Mouse (Mus musculus) kidney, embryonic 16.5 days (tissue): ENCODE data around the gene Becn1. TPM values are rescaled to one million over a fixed set of nuclear protein-coding genes. Genes with fewer than 3 reads are reported as not detected.
A peak's percentile ranks its signal among the peaks of the same experiment; 100 is the strongest.

Experiments used
- ATAC-seq: fragments of 200-750 bp; cut with Nextera tagmentation; 2 replicates; pipeline ENCODE4 v1.8.0; 2017; ENCODE audit warnings: moderate TSS enrichment; ENCODE audit not compliant: low FRiP score, low TSS enrichment
- H3K27ac ChIP-seq: fragments of 300-500 bp; sonication (generic); 2 replicates; pipeline ENCODE4 v1.5.1; 2014; ENCODE audit warnings: low read length
- H3K27me3 ChIP-seq: fragments of 300-500 bp; sonication (generic); 2 replicates; pipeline ENCODE4 v1.6.1; 2014; ENCODE audit warnings: low read length, control low read depth, mixed read lengths; ENCODE audit not compliant: insufficient read depth
- H3K36me3 ChIP-seq: fragments of 300-500 bp; sonication (generic); 2 replicates; pipeline ENCODE4 v1.6.1; 2014; ENCODE audit warnings: low read length, control low read depth, mixed read lengths; ENCODE audit not compliant: insufficient read depth
- H3K4me1 ChIP-seq: fragments of 300-500 bp; sonication (generic); 2 replicates; pipeline ENCODE4 v1.6.1; 2014; ENCODE audit warnings: low read length, control low read depth, mixed read lengths; ENCODE audit not compliant: insufficient read depth
- H3K4me2 ChIP-seq: fragments of 300-500 bp; sonication (generic); replicated peaks from 2 replicates; pipeline ENCODE4 v1.6.1; 2014; ENCODE audit warnings: low read depth, low read length
- H3K4me3 ChIP-seq: fragments of 300-500 bp; sonication (generic); 2 replicates; pipeline ENCODE4 v1.5.1; 2014; ENCODE audit warnings: mild to moderate bottlenecking, low read length
- H3K9ac ChIP-seq: fragments of 300-500 bp; sonication (generic); replicated peaks from 2 replicates; pipeline ENCODE4 v1.6.1; 2014; ENCODE audit warnings: low read length
- H3K9me3 ChIP-seq: fragments of 300-500 bp; sonication (generic); 2 replicates; pipeline ENCODE4 v1.6.1; 2016; ENCODE audit warnings: low read length, control low read depth
- WGBS: fragments of 180-500 bp; shearing (Covaris S2); extraction: QIAGEN DNeasy Blood & Tissue Kit; methylation state at CpG from one replicate; pipeline ENCODE4 v1.1.7; 2014; 5-methylcytosine and 5-hydroxymethylcytosine counted together
- polyA plus RNA-seq: library from polyadenylated mRNA; unstranded; fragments of >200 nt; fragmentation: Nextera tagmentation; extraction: Ambion mirVana; gene quantifications from 2 replicates; pipeline ENCODE4 v1.2.1, GENCODE M21; 2015

Gene Becn1
- polyA plus RNA-seq, 1 experiment from 2014 or later: 188 TPM

GRCm38 (mm10) chr11:101260826-101261380 is 41.2 kb downstream of the Becn1 start:
- ATAC-seq: peak; percentile 29; the same call in 1 of the 2 replicates
- peak overlapping the region; percentile 98 for H3K4me2 ChIP-seq
- WGBS: under 1% methylated on average over 30 of the region's 30 CpGs

DNA sequence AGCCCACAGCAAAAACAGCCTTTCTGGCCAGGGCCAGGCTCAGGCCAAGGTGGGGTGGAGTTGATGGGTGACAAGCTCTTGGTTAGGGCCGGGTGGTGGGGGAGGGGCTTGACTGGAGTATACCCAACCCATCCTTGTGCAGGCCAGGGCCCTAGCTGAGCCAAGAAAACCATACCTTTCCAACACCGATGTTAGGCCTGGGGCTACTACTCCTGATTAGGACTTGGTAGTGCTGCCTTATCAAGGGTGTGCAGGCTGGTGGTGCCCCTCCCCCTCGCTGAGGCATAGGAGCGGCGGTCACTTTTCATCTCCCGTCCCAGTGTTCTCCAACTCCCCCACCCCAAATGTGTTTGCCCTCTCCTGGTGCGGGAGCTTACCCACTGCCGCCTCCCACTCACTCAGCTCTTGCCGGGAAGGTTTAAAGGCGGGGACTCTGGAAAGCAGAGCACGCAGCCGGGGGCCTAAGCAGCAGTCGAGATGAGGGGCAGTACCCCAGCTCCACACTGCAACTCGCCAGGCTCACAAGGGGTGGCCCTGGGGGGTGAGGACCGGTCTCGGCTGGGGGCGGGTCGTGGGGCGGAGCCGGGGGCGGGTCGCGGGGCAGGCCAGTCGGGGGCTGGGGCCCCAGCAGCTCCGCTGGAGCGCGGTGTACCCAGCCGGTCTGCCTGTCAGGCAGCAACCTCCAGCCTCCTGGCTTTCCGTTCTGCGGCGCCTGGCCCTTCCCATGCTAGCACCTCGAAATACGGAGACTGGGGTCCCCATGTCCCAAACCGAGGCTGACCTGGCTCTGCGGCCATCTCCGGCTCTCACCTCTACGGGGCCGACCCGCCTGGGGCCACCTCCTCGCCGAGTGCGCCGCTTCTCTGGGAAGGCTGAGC is 41.9 kb downstream of the Becn1 start, which contains the start of gene Wnk4:
Gene Wnk4, plus strand, starts transcription at position 620 of the 878 bp plus-strand sequence.
- under 1% methylated on average over 38 of the region's 43 CpGs for WGBS
- H3K4me3 ChIP-seq: peak within 1 kb of the TSS; percentile 78
- peaks cover 10% of the 10 kb centered on the region for H3K36me3 ChIP-seq
- peaks cover 71% of the 10 kb centered on the region for H3K4me1 ChIP-seq
- peak; percentile 86 for ATAC-seq
- H3K27ac ChIP-seq: peak within 1 kb of the TSS; percentile 98
- no peaks in the 10 kb centered on the region for H3K9me3 ChIP-seq
- H3K27me3 ChIP-seq: peaks cover 15% of the 10 kb centered on the region
- H3K4me2 ChIP-seq: peak within 1 kb of the TSS; percentile 98
- peak within 1 kb of the TSS; percentile 91 for H3K9ac ChIP-seq

More at GRCm38 (mm10) chr11:101260826-101261380, 41.2 kb downstream of the Becn1 start:
- H3K9ac ChIP-seq: peak overlapping the region; percentile 91
- peak overlapping the region; percentile 98 for H3K27ac ChIP-seq
- peaks cover 77% of the 10 kb centered on the region for H3K4me1 ChIP-seq
- peaks cover 20% of the 10 kb centered on the region for H3K27me3 ChIP-seq
- H3K9me3 ChIP-seq: no peaks in the 10 kb centered on the region
- peak overlapping the region; percentile 78 for H3K4me3 ChIP-seq
- H3K36me3 ChIP-seq: peaks cover 7% of the 10 kb centered on the region

DNA sequence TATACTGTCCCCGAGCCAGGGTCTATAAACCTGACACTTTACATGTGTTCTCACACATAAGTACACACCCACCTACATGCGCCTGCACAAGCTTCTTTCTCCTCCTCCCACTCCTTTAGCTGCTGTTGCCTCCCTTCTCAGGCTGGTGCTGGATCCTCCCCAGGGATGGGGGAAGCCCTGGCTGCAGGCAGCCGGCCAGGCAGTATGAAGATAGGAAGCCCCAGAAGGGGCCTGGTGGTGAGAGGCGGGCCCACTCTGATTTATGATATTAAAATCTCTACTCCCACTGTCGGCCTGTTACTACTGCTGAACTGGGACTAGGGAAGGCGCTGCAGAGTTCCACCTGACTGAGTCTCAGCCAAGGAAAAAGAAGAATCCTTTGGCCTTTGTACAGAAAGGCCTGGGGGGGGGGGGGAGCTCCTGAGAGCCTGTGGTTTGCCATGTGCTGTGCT is 42.8 kb downstream of the Becn1 start:
- WGBS: 6% methylated on average over 6 of the region's 6 CpGs
- peak; percentile 70 for ATAC-seq
- peaks cover 10% of the 10 kb centered on the region for H3K36me3 ChIP-seq
- peak overlapping the region; percentile 98 for H3K4me2 ChIP-seq
- H3K9me3 ChIP-seq: no peaks in the 10 kb centered on the region
- peaks cover 70% of the 10 kb centered on the region for H3K4me1 ChIP-seq
- H3K9ac ChIP-seq: peak overlapping the region; percentile 91
- H3K4me3 ChIP-seq: peak overlapping the region; percentile 78
- peak overlapping the region; percentile 98 for H3K27ac ChIP-seq
- H3K27me3 ChIP-seq: peaks cover 12% of the 10 kb centered on the region

DNA sequence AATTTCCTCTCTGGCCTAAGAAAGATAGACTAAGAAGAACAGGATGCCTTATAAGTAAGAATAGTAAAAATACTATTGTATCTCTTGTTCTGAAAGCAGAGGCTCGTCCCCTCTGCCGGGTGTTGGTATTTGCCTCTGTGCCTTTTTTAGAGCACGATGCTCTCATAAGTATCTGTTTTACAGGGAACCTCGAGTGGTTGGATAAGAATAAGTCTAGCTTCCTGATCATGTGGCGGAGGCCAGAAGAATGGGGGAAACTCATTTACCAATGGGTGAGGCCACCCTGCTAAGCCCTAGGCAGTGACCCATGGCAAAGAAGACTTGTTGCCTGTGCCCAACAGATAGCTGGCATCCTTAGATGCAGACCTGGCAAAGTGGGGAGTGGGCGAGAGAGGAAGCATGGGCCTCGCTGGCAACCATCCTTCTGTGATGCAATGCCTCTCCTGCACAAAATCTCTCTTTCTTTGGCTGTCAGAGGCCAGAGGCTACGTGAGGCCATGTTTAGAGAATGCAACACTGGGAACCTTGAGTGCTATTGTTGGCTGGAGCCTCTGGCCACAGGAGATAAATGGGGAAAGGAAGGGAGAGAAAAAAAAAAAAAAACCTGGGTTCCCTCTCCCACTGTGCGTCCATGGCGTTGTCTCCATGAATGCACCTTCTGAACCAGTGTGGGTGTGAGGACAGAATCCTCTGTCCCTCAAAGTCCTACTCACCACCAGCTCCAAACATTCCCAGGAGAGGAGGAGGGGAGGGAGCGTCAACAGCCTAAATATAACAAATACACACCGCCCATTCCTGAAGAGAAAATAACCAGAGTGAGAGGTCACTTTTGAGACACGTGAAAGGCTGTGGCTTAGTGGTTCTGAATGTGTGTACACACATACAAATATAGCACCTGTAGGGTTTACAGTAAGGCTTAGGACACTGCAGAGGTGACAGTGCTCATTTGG is 46.0 kb downstream of the Becn1 start:
- WGBS: 88% methylated on average over 13 of the region's 13 CpGs

DNA sequence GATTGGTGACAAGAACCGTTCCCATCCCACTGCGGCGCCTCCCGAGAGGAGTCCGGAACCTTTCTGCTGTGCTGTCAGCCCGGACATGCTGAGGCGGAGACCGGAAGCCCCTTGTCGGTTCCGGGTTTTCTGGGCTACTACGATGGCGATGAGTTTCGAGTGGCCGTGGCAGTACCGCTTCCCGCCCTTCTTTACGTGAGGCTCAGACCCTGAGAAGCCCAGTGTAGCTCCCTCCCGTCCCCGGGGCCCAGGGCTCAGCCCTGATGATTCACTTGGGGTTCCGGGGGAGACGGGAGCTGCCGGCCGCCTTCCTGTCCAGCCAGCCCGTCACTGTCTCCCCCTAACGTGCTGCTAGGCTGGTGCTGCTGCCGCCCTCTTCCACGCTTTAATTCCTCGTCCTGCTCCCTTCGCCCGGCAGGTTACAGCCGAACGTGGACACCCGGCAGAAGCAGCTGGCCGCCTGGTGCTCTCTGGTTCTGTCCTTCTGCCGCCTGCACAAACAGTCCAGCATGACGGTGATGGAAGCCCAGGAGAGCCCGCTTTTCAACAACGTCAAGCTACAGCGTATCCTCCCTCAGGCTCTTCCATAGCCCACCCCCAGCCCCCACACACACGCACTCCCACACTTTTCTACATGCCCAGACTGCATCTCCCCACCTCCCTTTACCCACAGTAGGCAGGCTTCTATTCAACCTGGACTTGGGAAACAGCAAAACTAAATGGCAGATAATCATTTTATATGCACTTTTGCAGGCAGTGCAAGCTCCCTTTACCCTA is 48.3 kb downstream of the Becn1 start, which contains the start of gene Vps25:
Gene Vps25, plus strand, starts transcription at position 95 of the 777 bp plus-strand sequence.
- under 1% methylated on average over 40 of the region's 40 CpGs for WGBS
- Histone ChIP-seq H3K27me3 (no peaks in the 10 kb centered on the region), H3K36me3 (peaks cover 10% of the 10 kb centered on the region), H3K4me1 (peaks cover 35% of the 10 kb centered on the region), H3K9ac (peak within 1 kb of the TSS; percentile 96), H3K4me2 (peak within 1 kb of the TSS; percentile 95), H3K4me3 (peak within 1 kb of the TSS; percentile 96), H3K27ac (peak within 1 kb of the TSS; percentile 96), H3K9me3 (no peaks in the 10 kb centered on the region)
- ATAC-seq: peak; percentile 78

More for the DNA sequence above, 46.0 kb downstream of the Becn1 start:
- Histone ChIP-seq H3K4me1 (peaks cover 56% of the 10 kb centered on the region), H3K27me3 (no peaks in the 10 kb centered on the region), H3K9me3 (no peaks in the 10 kb centered on the region), H3K36me3 (peaks cover 10% of the 10 kb centered on the region), H3K9ac (no peak overlapping the region), H3K27ac (no peak overlapping the region), H3K4me2 (no peak overlapping the region), H3K4me3 (no peak overlapping the region)
- no peak for ATAC-seq

DNA sequence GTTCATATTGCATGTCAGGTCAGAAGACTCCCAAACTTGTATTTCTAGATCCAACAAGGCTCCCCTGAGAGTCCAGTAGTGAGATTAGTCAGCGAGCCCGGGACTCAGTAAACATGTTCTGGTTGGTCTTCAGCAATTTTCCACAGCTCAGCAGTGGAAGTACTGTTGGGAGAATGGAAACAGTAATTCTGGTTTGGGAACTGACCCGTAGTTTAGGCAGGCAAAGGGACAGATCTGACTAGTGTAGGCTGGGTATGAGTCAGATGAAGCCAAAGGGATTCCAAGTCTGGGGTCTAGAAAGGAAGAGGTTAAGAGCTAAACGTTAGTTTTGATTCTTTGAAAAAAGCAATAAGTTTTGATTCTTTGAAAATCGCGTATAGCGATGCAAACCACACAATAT is 49.1 kb downstream of the Becn1 start:
- no peaks in the 10 kb centered on the region for H3K27me3 ChIP-seq
- ATAC-seq: no peak

GRCm38 (mm10) chr11:101251031-101251430 is 51.1 kb downstream of the Becn1 start:
- no peak overlapping the region for H3K4me3 ChIP-seq
- H3K9me3 ChIP-seq: no peaks in the 10 kb centered on the region
- 57% methylated on average over 2 of the region's 2 CpGs for WGBS
- no peak overlapping the region for H3K4me2 ChIP-seq
- no peak for ATAC-seq
- peaks cover 4% of the 10 kb centered on the region; the same call in 1 of the 2 replicates for H3K36me3 ChIP-seq
- peak overlapping the region; percentile 79 for H3K27ac ChIP-seq
- H3K9ac ChIP-seq: no peak overlapping the region
- peaks cover 42% of the 10 kb centered on the region for H3K4me1 ChIP-seq
- no peaks in the 10 kb centered on the region for H3K27me3 ChIP-seq

More for the DNA sequence above, 49.1 kb downstream of the Becn1 start:
- peak overlapping the region; percentile 96 for H3K9ac ChIP-seq
- peaks cover 31% of the 10 kb centered on the region for H3K4me1 ChIP-seq
- H3K4me2 ChIP-seq: peak overlapping the region; percentile 95
- WGBS: 8% methylated on average over 7 of the region's 7 CpGs
- peak overlapping the region; percentile 96 for H3K27ac ChIP-seq
- peak overlapping the region; percentile 96 for H3K4me3 ChIP-seq
- H3K36me3 ChIP-seq: peaks cover 10% of the 10 kb centered on the region
- no peaks in the 10 kb centered on the region for H3K9me3 ChIP-seq

- peak overlapping the region; percentile 91 for H3K27ac ChIP-seq
- peak overlapping the region; percentile 37; the same call in 1 of the 2 replicates for H3K9ac ChIP-seq
- peaks cover 51% of the 10 kb centered on the region for H3K4me1 ChIP-seq
- no peaks in the 10 kb centered on the region for H3K9me3 ChIP-seq
- 19% methylated on average over 14 of the region's 14 CpGs for WGBS
- peak overlapping the region; percentile 95 for H3K4me2 ChIP-seq
- H3K27me3 ChIP-seq: no peaks in the 10 kb centered on the region
- H3K36me3 ChIP-seq: no peaks in the 10 kb centered on the region
- ATAC-seq: peak; percentile 16
- peak overlapping the region; percentile 80; the same call in 1 of the 2 replicates for H3K4me3 ChIP-seq
Measured at GRCm38 (mm10) chr11:101248258-101248994, 53.7 kb downstream of the Becn1 start.
